Mouse (Mus musculus) brain, embryonic 14.5 days (tissue): ENCODE data around the gene Retnlb.

Experiments
- CTCF ChIP-seq: fragments of 200-500 bp; IDR thresholded peaks from 2 replicates; pipeline ENCODE4 v1.5.1; 2012; ENCODE audit warnings: inconsistent platforms, mild to moderate bottlenecking, moderate library complexity, borderline replicate concordance; ENCODE audit not compliant: insufficient read depth, insufficient read length; ENCODE audit errors: extremely low read depth
- POLR2A ChIP-seq: fragments of 200-500 bp; IDR thresholded peaks from 2 replicates; pipeline ENCODE4 v1.6.1; 2012; ENCODE audit warnings: mild to moderate bottlenecking, inconsistent platforms, borderline replicate concordance; ENCODE audit not compliant: poor library complexity, insufficient read depth, insufficient read length, severe bottlenecking; ENCODE audit errors: extremely low read depth

GRCm38 (mm10) chr16:48827625-48828024, 11.0 kb downstream of the Retnlb start:
- TF ChIP-seq CTCF, result no peak
- no peak for TF ChIP-seq POLR2A
